Mouse (Mus musculus) liver, adult 2 months (tissue): Measurements from ENCODE around the gene Abhd17c. TPM values are rescaled to one million over a fixed set of nuclear protein-coding genes. Genes with fewer than 3 reads are reported as not detected.

Experiments
- DNase-seq: peaks from one replicate; pipeline ENCODE4 v3.0.0-alpha.2; 2011; ENCODE audit warnings: low read depth, low spot score; ENCODE audit errors: extremely low read depth
- H3K27ac ChIP-seq: fragments of 200-500 bp; replicated peaks from 2 replicates; pipeline ENCODE4 v1.5.1; 2012; ENCODE audit warnings: low read depth, mild to moderate bottlenecking, control low read depth, inconsistent platforms, low read length; ENCODE audit not compliant: insufficient read depth
- H3K27me3 ChIP-seq: fragments of 200-500 bp; 2 replicates; pipeline ENCODE4 v1.6.1; 2012; ENCODE audit warnings: mild to moderate bottlenecking, moderate library complexity, low read length, inconsistent platforms; ENCODE audit not compliant: control insufficient read depth, insufficient read depth
- H3K36me3 ChIP-seq: fragments of 200-500 bp; 2 replicates; pipeline ENCODE4 v1.6.1; 2012; ENCODE audit warnings: low read length, inconsistent platforms; ENCODE audit not compliant: control insufficient read depth, insufficient read depth
- H3K4me1 ChIP-seq: fragments of 200-500 bp; 2 replicates; pipeline ENCODE4 v1.6.1; 2011; ENCODE audit warnings: low read length; ENCODE audit not compliant: control insufficient read depth, insufficient read depth
- H3K4me3 ChIP-seq: fragments of 200-500 bp; 2 replicates; pipeline ENCODE4 v1.5.1; 2011; ENCODE audit warnings: low read depth, mild to moderate bottlenecking, control low read depth, low read length, moderate library complexity; ENCODE audit not compliant: insufficient read depth
- H3K79me2 ChIP-seq: fragments of 200-500 bp; 2 replicates; pipeline ENCODE4 v1.6.1; 2012; ENCODE audit warnings: inconsistent platforms, mild to moderate bottlenecking, low read length, moderate library complexity; ENCODE audit not compliant: control insufficient read depth, insufficient read depth
- H3K9ac ChIP-seq: fragments of 200-500 bp; 2 replicates; pipeline ENCODE4 v1.6.1; 2012; ENCODE audit warnings: low read depth, mild to moderate bottlenecking, control low read depth, inconsistent platforms, low read length
- CTCF ChIP-seq: fragments of 200-500 bp; IDR thresholded peaks from 2 replicates; pipeline ENCODE4 v1.5.1; 2011; ENCODE audit warnings: low read depth, low read length, control low read depth
- POLR2A ChIP-seq: fragments of 200-500 bp; IDR thresholded peaks from 2 replicates; pipeline ENCODE4 v1.6.1; 2011; ENCODE audit warnings: low read length, control low read depth; ENCODE audit not compliant: insufficient read depth; ENCODE audit errors: extremely low read depth
- WGBS: fragments of 180-500 bp; shearing (Covaris S2); methylation state at CpG from one replicate; pipeline ENCODE4 v1.1.7; 2018; 5-methylcytosine and 5-hydroxymethylcytosine counted together
- polyA plus RNA-seq: library from polyadenylated mRNA; depleted of rRNA; stranded (reverse); fragments of >200 nt; gene quantifications from 2 replicates; pipeline ENCODE4 v1.2.3, GENCODE M21; 2012
- total RNA-seq: library from RNA; depleted of rRNA; stranded (reverse); fragments of >200 nt; gene quantifications from 2 replicates; pipeline ENCODE4 v1.2.3, GENCODE M21; 2014

The Abhd17c gene
- total and polyA plus RNA-seq, 2 experiments = 32.4 to 102 TPM

GRCm38 (mm10) chr7:84098098-84098497, 53.6 kb downstream of the Abhd17c start:
- H3K79me2 ChIP-seq = no peaks in the 10 kb centered on the region
- WGBS = 91% methylated on average over 1 of the region's 1 CpGs
- no peak overlapping the region for H3K4me3 ChIP-seq
- H3K27me3 ChIP-seq = no peaks in the 10 kb centered on the region
- H3K9ac ChIP-seq = no peak overlapping the region
- no peak for DNase-seq
- no peaks in the 10 kb centered on the region for H3K4me1 ChIP-seq
- no peaks in the 10 kb centered on the region for H3K36me3 ChIP-seq
- TF ChIP-seq CTCF (no peak), POLR2A (no peak)
- no peak overlapping the region for H3K27ac ChIP-seq

GRCm38 (mm10) chr7:84096501-84096900, 55.2 kb downstream of the Abhd17c start:
- 52% methylated on average over 6 of the region's 6 CpGs for WGBS
- no peaks in the 10 kb centered on the region for H3K36me3 ChIP-seq
- TF ChIP-seq CTCF (no peak), POLR2A (no peak)
- H3K79me2 ChIP-seq = no peaks in the 10 kb centered on the region
- H3K27me3 ChIP-seq = no peaks in the 10 kb centered on the region
- no peaks in the 10 kb centered on the region for H3K4me1 ChIP-seq
- no peak overlapping the region for H3K4me3 ChIP-seq
- no peak overlapping the region for H3K27ac ChIP-seq
- H3K9ac ChIP-seq = no peak overlapping the region
- DNase-seq = no peak

- 67% methylated on average over 4 of the region's 4 CpGs for WGBS
- H3K36me3 ChIP-seq = no peaks in the 10 kb centered on the region
- no peaks in the 10 kb centered on the region for H3K79me2 ChIP-seq
- H3K27me3 ChIP-seq = peaks cover 6% of the 10 kb centered on the region; the same call in 1 of the 2 replicates
- TF ChIP-seq POLR2A = no peak
- no peak for TF ChIP-seq CTCF
- no peak overlapping the region for H3K4me3 ChIP-seq
- H3K9ac ChIP-seq = no peak overlapping the region
- no peak for DNase-seq
- peaks cover 3% of the 10 kb centered on the region; the same call in 1 of the 2 replicates for H3K4me1 ChIP-seq
- no peak overlapping the region for H3K27ac ChIP-seq
Measured at GRCm38 (mm10) chr7:84090793-84091192, 60.9 kb downstream of the Abhd17c start.

- TF ChIP-seq CTCF = peak; percentile 64
- no peak for TF ChIP-seq POLR2A
- Histone ChIP-seq H3K79me2 (no peaks in the 10 kb centered on the region), H3K27ac (no peak overlapping the region), H3K9ac (no peak overlapping the region), H3K36me3 (no peaks in the 10 kb centered on the region), H3K4me3 (no peak overlapping the region), H3K27me3 (peaks cover 10% of the 10 kb centered on the region; the same call in 1 of the 2 replicates), H3K4me1 (peaks cover 3% of the 10 kb centered on the region; the same call in 1 of the 2 replicates)
- 2% methylated on average over 1 of the region's 1 CpGs for WGBS
- peak; percentile 59 for DNase-seq
Measured at GRCm38 (mm10) chr7:84089777-84090176, 61.9 kb downstream of the Abhd17c start.

- Histone ChIP-seq H3K27me3 (peaks cover 10% of the 10 kb centered on the region; the same call in 1 of the 2 replicates), H3K4me1 (peaks cover 3% of the 10 kb centered on the region; the same call in 1 of the 2 replicates), H3K79me2 (no peaks in the 10 kb centered on the region), H3K9ac (no peak overlapping the region), H3K4me3 (no peak overlapping the region), H3K27ac (no peak overlapping the region), H3K36me3 (no peaks in the 10 kb centered on the region)
- WGBS = under 1% methylated on average over 4 of the region's 4 CpGs
- peak; percentile 73 for DNase-seq
- TF ChIP-seq CTCF = peak; percentile 87
- TF ChIP-seq POLR2A = no peak
Measured at GRCm38 (mm10) chr7:84088971-84089370, 62.7 kb downstream of the Abhd17c start.

- H3K27ac ChIP-seq = no peak overlapping the region
- peaks cover 3% of the 10 kb centered on the region; the same call in 1 of the 2 replicates for H3K4me1 ChIP-seq
- 87% methylated on average over 3 of the region's 3 CpGs for WGBS
- DNase-seq = no peak
- H3K79me2 ChIP-seq = no peaks in the 10 kb centered on the region
- no peak for TF ChIP-seq POLR2A
- no peak for TF ChIP-seq CTCF
- H3K27me3 ChIP-seq = peaks cover 10% of the 10 kb centered on the region; the same call in 1 of the 2 replicates
- H3K36me3 ChIP-seq = no peaks in the 10 kb centered on the region
- H3K9ac ChIP-seq = no peak overlapping the region
- no peak overlapping the region for H3K4me3 ChIP-seq
Measured at GRCm38 (mm10) chr7:84088191-84088590, 63.5 kb downstream of the Abhd17c start.
